Mouse (Mus musculus) liver, embryonic 15.5 days (tissue): ENCODE measurements around the gene Zranb3. TPM values are rescaled to one million over a fixed set of nuclear protein-coding genes. Genes with fewer than 3 reads are reported as not detected.

ENCODE experiments used
- ATAC-seq: fragments of 200-750 bp; cut with Nextera tagmentation; 2 replicates; pipeline ENCODE4 v1.8.0; 2017; ENCODE audit warnings: moderate number of reproducible peaks, mild to moderate bottlenecking, moderate library complexity; ENCODE audit not compliant: insufficient read depth
- H3K27ac ChIP-seq: fragments of 300-500 bp; sonication (generic); replicated peaks from 2 replicates; pipeline ENCODE4 v1.5.1; 2015; ENCODE audit warnings: mild to moderate bottlenecking, inconsistent platforms
- H3K27me3 ChIP-seq: fragments of 300-500 bp; sonication (generic); 2 replicates; pipeline ENCODE4 v1.6.1; 2015; ENCODE audit warnings: mild to moderate bottlenecking, inconsistent platforms
- H3K36me3 ChIP-seq: fragments of 300-500 bp; sonication (generic); replicated peaks from 2 replicates; pipeline ENCODE4 v1.6.1; 2015; ENCODE audit warnings: moderate library complexity, mild to moderate bottlenecking, inconsistent platforms
- H3K4me1 ChIP-seq: fragments of 300-500 bp; sonication (generic); replicated peaks from 2 replicates; pipeline ENCODE4 v1.6.1; 2015; ENCODE audit warnings: inconsistent platforms
- H3K4me2 ChIP-seq: fragments of 300-500 bp; sonication (generic); 2 replicates; pipeline ENCODE4 v1.6.1; 2015; ENCODE audit warnings: moderate library complexity, mild to moderate bottlenecking, inconsistent platforms
- H3K4me3 ChIP-seq: fragments of 300-500 bp; sonication (generic); replicated peaks from 2 replicates; pipeline ENCODE4 v1.5.1; 2015; ENCODE audit warnings: mild to moderate bottlenecking, inconsistent platforms
- H3K9ac ChIP-seq: fragments of 300-500 bp; sonication (generic); 2 replicates; pipeline ENCODE4 v1.6.1; 2015; ENCODE audit warnings: moderate library complexity, mild to moderate bottlenecking, inconsistent platforms
- H3K9me3 ChIP-seq: fragments of 300-500 bp; sonication (generic); replicated peaks from 2 replicates; pipeline ENCODE4 v1.6.1; 2016; ENCODE audit warnings: inconsistent platforms
- WGBS: fragments of 180-500 bp; shearing (Covaris S2); methylation state at CpG from one replicate; pipeline ENCODE4 v1.1.7; 2015; ENCODE audit warnings: mixed read lengths; ENCODE audit not compliant: insufficient replicate concordance; 5-methylcytosine and 5-hydroxymethylcytosine counted together
- polyA plus RNA-seq: library from polyadenylated mRNA; unstranded; fragments of >200 nt; fragmentation: Nextera tagmentation; extraction: Ambion mirVana; gene quantifications from 2 replicates; pipeline ENCODE4 v1.2.1, GENCODE M21; 2015

Gene Zranb3
- polyA plus RNA-seq, 1 experiment from 2014 or later, result 3.3 TPM

- Histone ChIP-seq H3K4me1 (no peaks in the 10 kb centered on the region; the same call in 1 of the 2 replicates), H3K4me3 (no peak overlapping the region), H3K9ac (no peak overlapping the region), H3K9me3 (no peaks in the 10 kb centered on the region), H3K4me2 (no peak overlapping the region), H3K36me3 (no peaks in the 10 kb centered on the region), H3K27ac (no peak overlapping the region), H3K27me3 (no peaks in the 10 kb centered on the region)
- ATAC-seq, result no peak
- WGBS, result 75% methylated on average over 3 of the region's 3 CpGs
Measured at GRCm38 (mm10) chr1:127985391-127985790, 117.5 kb downstream of the Zranb3 start.

GRCm38 (mm10) chr1:127983274-127983993, 119.4 kb downstream of the Zranb3 start:
- no peak overlapping the region for H3K9ac ChIP-seq
- H3K27ac ChIP-seq, result no peak overlapping the region
- no peak overlapping the region for H3K4me2 ChIP-seq
- WGBS, result 71% methylated on average over 5 of the region's 5 CpGs
- no peaks in the 10 kb centered on the region for H3K9me3 ChIP-seq
- no peaks in the 10 kb centered on the region for H3K36me3 ChIP-seq
- no peaks in the 10 kb centered on the region for H3K27me3 ChIP-seq
- ATAC-seq, result no peak
- no peaks in the 10 kb centered on the region for H3K4me1 ChIP-seq
- H3K4me3 ChIP-seq, result no peak overlapping the region

GRCm38 (mm10) chr1:127982268-127982667, 120.6 kb downstream of the Zranb3 start:
- H3K4me1 ChIP-seq, result no peaks in the 10 kb centered on the region
- no peak overlapping the region for H3K4me3 ChIP-seq
- H3K36me3 ChIP-seq, result no peaks in the 10 kb centered on the region
- H3K9me3 ChIP-seq, result no peaks in the 10 kb centered on the region
- ATAC-seq, result no peak
- H3K27ac ChIP-seq, result no peak overlapping the region
- 68% methylated on average over 3 of the region's 3 CpGs for WGBS
- H3K27me3 ChIP-seq, result no peaks in the 10 kb centered on the region
- no peak overlapping the region for H3K4me2 ChIP-seq
- H3K9ac ChIP-seq, result no peak overlapping the region

- Histone ChIP-seq H3K9ac (no peak overlapping the region), H3K36me3 (no peaks in the 10 kb centered on the region), H3K4me3 (no peak overlapping the region), H3K9me3 (no peaks in the 10 kb centered on the region), H3K4me1 (no peaks in the 10 kb centered on the region), H3K4me2 (no peak overlapping the region), H3K27ac (no peak overlapping the region), H3K27me3 (no peaks in the 10 kb centered on the region)
- ATAC-seq, result no peak
- WGBS, result 64% methylated on average over 2 of the region's 2 CpGs
Measured at GRCm38 (mm10) chr1:127980911-127981559, 121.8 kb downstream of the Zranb3 start.

- WGBS, result 70% methylated on average over 1 of the region's 1 CpGs
Measured at GRCm38 (mm10) chr1:127978125-127978524, 124.7 kb downstream of the Zranb3 start.

GRCm38 (mm10) chr1:127976106-127976505, 126.7 kb downstream of the Zranb3 start:
- H3K4me1 ChIP-seq, result no peaks in the 10 kb centered on the region
- no peak overlapping the region for H3K4me2 ChIP-seq
- WGBS, result 77% methylated on average over 6 of the region's 6 CpGs
- 0 out of 2 replicates have a peak, but pooled peaks cover 3% of the 10 kb centered on the region for H3K36me3 ChIP-seq
- H3K27me3 ChIP-seq, result no peaks in the 10 kb centered on the region
- H3K9ac ChIP-seq, result no peak overlapping the region
- ATAC-seq, result no peak
- H3K27ac ChIP-seq, result no peak overlapping the region
- H3K9me3 ChIP-seq, result no peaks in the 10 kb centered on the region
- no peak overlapping the region for H3K4me3 ChIP-seq

More at GRCm38 (mm10) chr1:127978125-127978524, 124.7 kb downstream of the Zranb3 start:
- Histone ChIP-seq H3K9me3 (no peaks in the 10 kb centered on the region), H3K4me3 (no peak overlapping the region), H3K4me2 (no peak overlapping the region), H3K4me1 (no peaks in the 10 kb centered on the region), H3K27ac (no peak overlapping the region), H3K36me3 (no peaks in the 10 kb centered on the region), H3K27me3 (no peaks in the 10 kb centered on the region), H3K9ac (no peak overlapping the region)
- no peak for ATAC-seq

- no peaks in the 10 kb centered on the region for H3K27me3 ChIP-seq
- H3K9me3 ChIP-seq, result no peaks in the 10 kb centered on the region
- no peaks in the 10 kb centered on the region for H3K4me1 ChIP-seq
- H3K27ac ChIP-seq, result no peak overlapping the region
- 0 out of 2 replicates have a peak, but pooled peaks cover 3% of the 10 kb centered on the region for H3K36me3 ChIP-seq
- no peak overlapping the region for H3K9ac ChIP-seq
- no peak for ATAC-seq
- no peak overlapping the region for H3K4me3 ChIP-seq
- no peak overlapping the region for H3K4me2 ChIP-seq
- WGBS, result 55% methylated on average over 2 of the region's 2 CpGs
Measured at GRCm38 (mm10) chr1:127975676-127976075, 127.2 kb downstream of the Zranb3 start.

GRCm38 (mm10) chr1:127974082-127974481, 128.8 kb downstream of the Zranb3 start:
- Histone ChIP-seq H3K27me3 (no peaks in the 10 kb centered on the region), H3K9me3 (no peaks in the 10 kb centered on the region), H3K4me1 (no peaks in the 10 kb centered on the region), H3K4me3 (no peak overlapping the region), H3K36me3 (0 out of 2 replicates have a peak, but pooled peaks cover 3% of the 10 kb centered on the region), H3K9ac (no peak overlapping the region), H3K27ac (no peak overlapping the region), H3K4me2 (no peak overlapping the region)
- 74% methylated on average over 4 of the region's 4 CpGs for WGBS
- ATAC-seq, result no peak

- no peaks in the 10 kb centered on the region for H3K4me1 ChIP-seq
- no peak overlapping the region for H3K4me2 ChIP-seq
- ATAC-seq, result no peak
- 0 out of 2 replicates have a peak, but pooled peaks cover 3% of the 10 kb centered on the region for H3K36me3 ChIP-seq
- no peaks in the 10 kb centered on the region for H3K9me3 ChIP-seq
- no peak overlapping the region for H3K9ac ChIP-seq
- H3K4me3 ChIP-seq, result no peak overlapping the region
- WGBS, result 65% methylated on average over 4 of the region's 4 CpGs
- H3K27ac ChIP-seq, result no peak overlapping the region
- no peaks in the 10 kb centered on the region for H3K27me3 ChIP-seq
Measured at GRCm38 (mm10) chr1:127970870-127971269, 132.0 kb downstream of the Zranb3 start.

- H3K4me2 ChIP-seq, result no peak overlapping the region
- peaks cover 5% of the 10 kb centered on the region for H3K36me3 ChIP-seq
- no peak overlapping the region for H3K27ac ChIP-seq
- H3K9ac ChIP-seq, result no peak overlapping the region
- WGBS, result 67% methylated on average over 3 of the region's 3 CpGs
- no peak overlapping the region for H3K4me3 ChIP-seq
- no peak for ATAC-seq
- H3K27me3 ChIP-seq, result no peaks in the 10 kb centered on the region
- H3K9me3 ChIP-seq, result no peaks in the 10 kb centered on the region
- no peaks in the 10 kb centered on the region for H3K4me1 ChIP-seq
Measured at GRCm38 (mm10) chr1:127963326-127963725, 139.5 kb downstream of the Zranb3 start.

GRCm38 (mm10) chr1:127961140-127961539, 141.7 kb downstream of the Zranb3 start:
- no peaks in the 10 kb centered on the region for H3K27me3 ChIP-seq
- no peak overlapping the region for H3K4me3 ChIP-seq
- H3K4me1 ChIP-seq, result no peaks in the 10 kb centered on the region
- peaks cover 7% of the 10 kb centered on the region for H3K36me3 ChIP-seq
- 81% methylated on average over 1 of the region's 1 CpGs for WGBS
- H3K27ac ChIP-seq, result no peak overlapping the region
- no peak overlapping the region for H3K9ac ChIP-seq
- no peaks in the 10 kb centered on the region for H3K9me3 ChIP-seq
- ATAC-seq, result no peak
- H3K4me2 ChIP-seq, result no peak overlapping the region
